Mouse (Mus musculus): ENCODE results near the gene Psmd9. TPM values are rescaled to one million over a fixed set of nuclear protein-coding genes. Genes with fewer than 3 reads are reported as not detected.

Gene Psmd9
- 72.2 and 74.0 TPM in 2 replicates for polyA plus RNA-seq (2015; fragmentation: Nextera tagmentation; extraction: Ambion mirVana)

- Histone ChIP-seq H3K9me3 (no peaks in the 10 kb centered on the region), H3K9ac (replicated peaks) (no peak within 1 kb of the TSS), H3K27me3 (no peaks in the 10 kb centered on the region), H3K36me3 (peaks cover 26% of the 10 kb centered on the region), H3K27ac (peak within 1 kb of the TSS; percentile 30; the same call in 1 of the 2 replicates), H3K4me2 (replicated peaks) (no peak within 1 kb of the TSS), H3K4me3 (replicated peaks) (no peak within 1 kb of the TSS), H3K4me1 (replicated peaks) (peaks cover 4% of the 10 kb centered on the region; the same call in 1 of the 2 replicates)
- ATAC-seq: no peak
- WGBS: 89% methylated on average over 5 of the region's 5 CpGs
Measured at GRCm38 (mm10) chr5:123169284-123169683, at the start of gene Psmd9. Gene Psmd9, plus strand, starts transcription at chr5:123169413.

- no peaks in the 10 kb centered on the region for H3K9me3 ChIP-seq
- H3K9ac ChIP-seq (replicated peaks): no peak overlapping the region
- H3K4me2 ChIP-seq (replicated peaks): no peak overlapping the region
- H3K27me3 ChIP-seq: no peaks in the 10 kb centered on the region
- peaks cover 25% of the 10 kb centered on the region for H3K36me3 ChIP-seq
- peaks cover 5% of the 10 kb centered on the region for H3K4me1 ChIP-seq (replicated peaks)
- no peak overlapping the region for H3K27ac ChIP-seq
- ATAC-seq: no peak
- WGBS: 63% methylated on average over 7 of the region's 7 CpGs
- H3K4me3 ChIP-seq (replicated peaks): no peak overlapping the region
Measured at GRCm38 (mm10) chr5:123120624-123121215, 48.5 kb upstream of the Psmd9 start.

- WGBS: 86% methylated on average over 4 of the region's 4 CpGs
- H3K27me3 ChIP-seq: no peaks in the 10 kb centered on the region
- ATAC-seq: no peak
- H3K4me2 ChIP-seq (replicated peaks): no peak overlapping the region
- peaks cover 38% of the 10 kb centered on the region for H3K36me3 ChIP-seq
- no peaks in the 10 kb centered on the region for H3K9me3 ChIP-seq
- H3K4me1 ChIP-seq (replicated peaks): peaks cover 5% of the 10 kb centered on the region
- no peak overlapping the region for H3K9ac ChIP-seq (replicated peaks)
- no peak overlapping the region for H3K4me3 ChIP-seq (replicated peaks)
- no peak overlapping the region for H3K27ac ChIP-seq
Measured at GRCm38 (mm10) chr5:123122181-123122580, 47.0 kb upstream of the Psmd9 start.

GRCm38 (mm10) chr5:123125105-123125504, 44.1 kb upstream of the Psmd9 start:
- peaks cover 5% of the 10 kb centered on the region for H3K4me1 ChIP-seq (replicated peaks)
- ATAC-seq: no peak
- 93% methylated on average over 6 of the region's 6 CpGs for WGBS
- H3K27ac ChIP-seq: no peak overlapping the region
- H3K4me3 ChIP-seq (replicated peaks): no peak overlapping the region
- peaks cover 67% of the 10 kb centered on the region for H3K36me3 ChIP-seq
- H3K4me2 ChIP-seq (replicated peaks): no peak overlapping the region
- no peaks in the 10 kb centered on the region for H3K27me3 ChIP-seq
- no peaks in the 10 kb centered on the region for H3K9me3 ChIP-seq
- H3K9ac ChIP-seq (replicated peaks): no peak overlapping the region

GRCm38 (mm10) chr5:123125638-123126406, 43.4 kb upstream of the Psmd9 start:
- no peak for ATAC-seq
- Histone ChIP-seq H3K27me3 (no peaks in the 10 kb centered on the region), H3K9me3 (no peaks in the 10 kb centered on the region), H3K4me3 (replicated peaks) (no peak overlapping the region), H3K4me2 (replicated peaks) (no peak overlapping the region), H3K4me1 (replicated peaks) (peaks cover 2% of the 10 kb centered on the region), H3K9ac (replicated peaks) (no peak overlapping the region), H3K36me3 (peaks cover 74% of the 10 kb centered on the region), H3K27ac (no peak overlapping the region)
- 88% methylated on average over 18 of the region's 18 CpGs for WGBS

GRCm38 (mm10) chr5:123127031-123127430, 42.2 kb upstream of the Psmd9 start:
- no peak for ATAC-seq
- no peaks in the 10 kb centered on the region for H3K9me3 ChIP-seq
- peaks cover 80% of the 10 kb centered on the region for H3K36me3 ChIP-seq
- no peak overlapping the region for H3K4me2 ChIP-seq (replicated peaks)
- H3K27me3 ChIP-seq: no peaks in the 10 kb centered on the region
- H3K27ac ChIP-seq: no peak overlapping the region
- no peak overlapping the region for H3K9ac ChIP-seq (replicated peaks)
- WGBS: 86% methylated on average over 6 of the region's 6 CpGs
- no peak overlapping the region for H3K4me3 ChIP-seq (replicated peaks)
- H3K4me1 ChIP-seq (replicated peaks): peaks cover 8% of the 10 kb centered on the region

GRCm38 (mm10) chr5:123128426-123129169, 40.6 kb upstream of the Psmd9 start:
- Histone ChIP-seq H3K9me3 (no peaks in the 10 kb centered on the region), H3K27me3 (no peaks in the 10 kb centered on the region), H3K36me3 (peaks cover 70% of the 10 kb centered on the region), H3K4me3 (replicated peaks) (no peak overlapping the region), H3K4me1 (replicated peaks) (peaks cover 23% of the 10 kb centered on the region), H3K4me2 (replicated peaks) (no peak overlapping the region), H3K27ac (no peak overlapping the region), H3K9ac (replicated peaks) (no peak overlapping the region)
- WGBS: 70% methylated on average over 10 of the region's 10 CpGs
- ATAC-seq: no peak

GRCm38 (mm10) chr5:123129170-123129757, 39.9 kb upstream of the Psmd9 start:
- Histone ChIP-seq H3K4me1 (replicated peaks) (peaks cover 30% of the 10 kb centered on the region), H3K9me3 (no peaks in the 10 kb centered on the region), H3K27me3 (no peaks in the 10 kb centered on the region), H3K4me3 (replicated peaks) (no peak overlapping the region), H3K4me2 (replicated peaks) (no peak overlapping the region), H3K36me3 (peaks cover 72% of the 10 kb centered on the region), H3K9ac (replicated peaks) (no peak overlapping the region; the same call in 1 of the 2 replicates), H3K27ac (no peak overlapping the region)
- WGBS: 89% methylated on average over 10 of the region's 10 CpGs
- ATAC-seq: no peak

GRCm38 (mm10) chr5:123130030-123130813, 39.0 kb upstream of the Psmd9 start:
- Histone ChIP-seq H3K36me3 (peaks cover 79% of the 10 kb centered on the region), H3K9ac (replicated peaks) (no peak overlapping the region; the same call in 1 of the 2 replicates), H3K27ac (no peak overlapping the region), H3K9me3 (no peaks in the 10 kb centered on the region), H3K4me3 (replicated peaks) (no peak overlapping the region), H3K27me3 (no peaks in the 10 kb centered on the region), H3K4me1 (replicated peaks) (peaks cover 39% of the 10 kb centered on the region), H3K4me2 (replicated peaks) (no peak overlapping the region)
- WGBS: 88% methylated on average over 9 of the region's 9 CpGs
- ATAC-seq: no peak

GRCm38 (mm10) chr5:123130814-123131148, 38.4 kb upstream of the Psmd9 start:
- H3K4me1 ChIP-seq (replicated peaks): peaks cover 45% of the 10 kb centered on the region
- H3K27me3 ChIP-seq: no peaks in the 10 kb centered on the region
- 90% methylated on average over 5 of the region's 5 CpGs for WGBS
- H3K27ac ChIP-seq: no peak overlapping the region
- peaks cover 79% of the 10 kb centered on the region for H3K36me3 ChIP-seq
- H3K4me3 ChIP-seq (replicated peaks): no peak overlapping the region
- H3K4me2 ChIP-seq (replicated peaks): no peak overlapping the region
- no peak overlapping the region for H3K9ac ChIP-seq (replicated peaks)
- H3K9me3 ChIP-seq: no peaks in the 10 kb centered on the region
- no peak for ATAC-seq

- Histone ChIP-seq H3K4me3 (replicated peaks) (peak within 1 kb of the TSS; percentile 96), H3K9me3 (no peaks in the 10 kb centered on the region), H3K4me2 (replicated peaks) (peak within 1 kb of the TSS; percentile 97), H3K4me1 (replicated peaks) (peaks cover 62% of the 10 kb centered on the region), H3K27ac (peak within 1 kb of the TSS; percentile 100), H3K36me3 (peaks cover 67% of the 10 kb centered on the region), H3K27me3 (no peaks in the 10 kb centered on the region), H3K9ac (replicated peaks) (peak within 1 kb of the TSS; percentile 61)
- ATAC-seq: peak; percentile 47
- WGBS: 3% methylated on average over 42 of the region's 44 CpGs
Measured at GRCm38 (mm10) chr5:123132308-123133071, 36.7 kb upstream of the Psmd9 start, which contains the start of gene Rhof. Gene Rhof, minus strand, starts transcription at chr5:123132692.

Measured in midbrain, embryonic 13.5 days (tissue).